Mouse (Mus musculus) heart, adult 2 months (tissue): ENCODE results near the gene Kdm5b. TPM values are rescaled to one million over a fixed set of nuclear protein-coding genes. Genes with fewer than 3 reads are reported as not detected.

ENCODE experiments used
- DNase-seq, 2 experiments: peaks; one replicate each; pipeline ENCODE4 v3.0.0; 2021
- H3K27ac ChIP-seq: fragments of 200-600 bp; 2 replicates; pipeline ENCODE4 v1.8.1; 2022
- H3K27me3 ChIP-seq: fragments of 200-500 bp; 2 replicates; pipeline ENCODE4 v1.6.1; 2012; ENCODE audit warnings: mild to moderate bottlenecking, low read length, inconsistent platforms, mixed read lengths; ENCODE audit not compliant: control insufficient read depth, insufficient read depth
- H3K36me3 ChIP-seq: fragments of 200-500 bp; 2 replicates; pipeline ENCODE4 v1.6.1; 2012; ENCODE audit warnings: low read length, inconsistent platforms; ENCODE audit not compliant: control insufficient read depth, insufficient read depth
- H3K4me1 ChIP-seq: fragments of 200-500 bp; 2 replicates; pipeline ENCODE4 v1.6.1; 2011; ENCODE audit warnings: low read length; ENCODE audit not compliant: control insufficient read depth, insufficient read depth
- H3K4me3 ChIP-seq: fragments of 200-600 bp; 2 replicates; pipeline ENCODE4 v1.8.1; 2022
- H3K79me2 ChIP-seq: fragments of 200-500 bp; replicated peaks from 2 replicates; pipeline ENCODE4 v1.6.1; 2012; ENCODE audit warnings: mild to moderate bottlenecking, inconsistent platforms, low read length, moderate library complexity, mixed read lengths; ENCODE audit not compliant: control insufficient read depth, insufficient read depth
- H3K9ac ChIP-seq: fragments of 200-500 bp; 2 replicates; pipeline ENCODE4 v1.6.1; 2012; ENCODE audit warnings: low read depth, mild to moderate bottlenecking, control low read depth, inconsistent platforms, low read length, mixed read lengths
- CTCF ChIP-seq: fragments of 200-600 bp; IDR thresholded peaks from 2 replicates; pipeline ENCODE4 v1.8.1; 2022; ENCODE audit warnings: antibody characterized with exemption, mild to moderate bottlenecking, moderate library complexity
- EP300 ChIP-seq: fragments of 200-500 bp; IDR thresholded peaks from 2 replicates; pipeline ENCODE4 v1.6.1; 2011; ENCODE audit warnings: low read depth, low read length, control low read depth; ENCODE audit not compliant: insufficient read depth
- POLR2A ChIP-seq: fragments of 200-500 bp; IDR thresholded peaks from 2 replicates; pipeline ENCODE4 v1.6.1; 2011; ENCODE audit warnings: mild to moderate bottlenecking, low read depth, low read length, control low read depth; ENCODE audit not compliant: insufficient read depth
- WGBS: fragments of 180-500 bp; shearing (Covaris S2); methylation state at CpG from one replicate; pipeline ENCODE4 v1.1.7; 2018; 5-methylcytosine and 5-hydroxymethylcytosine counted together
- intact Hi-C: fragments of 180-260 bp; cut with DNase I; formaldehyde crosslinking; loops from one replicate; pipeline ENCODE4 v1.15.1; 2025
- polyA plus RNA-seq: library from polyadenylated mRNA; depleted of rRNA; stranded (reverse); fragments of >200 nt; gene quantifications from 2 replicates; pipeline ENCODE4 v1.2.3, GENCODE M21; 2012
- total RNA-seq, 2 experiments: library from RNA; stranded (reverse); gene quantifications; 2 replicates each; pipeline ENCODE4 v1.2.3; 2021

The Kdm5b gene
- total and polyA plus RNA-seq, 3 experiments = 3.3 to 13.2 (median 11.6) TPM

GRCm38 (mm10) chr1:134570171-134570570 is 10.2 kb downstream of the Kdm5b start:
- H3K4me3 ChIP-seq = no peak overlapping the region
- 90% methylated on average over 9 of the region's 9 CpGs for WGBS
- H3K9ac ChIP-seq = no peak overlapping the region
- no peak for TF ChIP-seq CTCF
- H3K4me1 ChIP-seq = peaks cover 4% of the 10 kb centered on the region
- H3K27me3 ChIP-seq = no peaks in the 10 kb centered on the region
- peaks cover 2% of the 10 kb centered on the region; the same call in 1 of the 2 replicates for H3K36me3 ChIP-seq
- DNase-seq = no peak
- peaks cover 5% of the 10 kb centered on the region for H3K79me2 ChIP-seq
- intact Hi-C loops = no loop called here
- no peak overlapping the region for H3K27ac ChIP-seq

- Histone ChIP-seq H3K79me2 (peaks cover 5% of the 10 kb centered on the region), H3K36me3 (peaks cover 2% of the 10 kb centered on the region; the same call in 1 of the 2 replicates), H3K4me3 (no peak overlapping the region), H3K4me1 (peaks cover 4% of the 10 kb centered on the region), H3K27me3 (no peaks in the 10 kb centered on the region), H3K9ac (no peak overlapping the region), H3K27ac (no peak overlapping the region)
- no peak for DNase-seq
- intact Hi-C loops = no loop called here
- WGBS = 41% methylated on average over 3 of the region's 3 CpGs
- TF ChIP-seq EP300 = no peak
- TF ChIP-seq POLR2A = no peak
- no peak for TF ChIP-seq CTCF
These were observed 10.7 kb downstream of the Kdm5b start for GRCm38 (mm10) chr1:134570631-134571030.

GRCm38 (mm10) chr1:134573300-134573931 is 13.4 kb downstream of the Kdm5b start:
- Histone ChIP-seq H3K4me1 (peaks cover 4% of the 10 kb centered on the region), H3K27ac (no peak overlapping the region), H3K9ac (no peak overlapping the region), H3K36me3 (peaks cover 2% of the 10 kb centered on the region; the same call in 1 of the 2 replicates), H3K27me3 (no peaks in the 10 kb centered on the region), H3K79me2 (peaks cover 2% of the 10 kb centered on the region), H3K4me3 (no peak overlapping the region)
- TF ChIP-seq EP300 = no peak
- no peak for TF ChIP-seq CTCF
- no peak for TF ChIP-seq POLR2A
- WGBS = 46% methylated on average over 1 of the region's 1 CpGs
- intact Hi-C loops = no loop called here
- DNase-seq = no peak

GRCm38 (mm10) chr1:134573932-134574315 is 14.0 kb downstream of the Kdm5b start:
- WGBS = 76% methylated on average over 5 of the region's 5 CpGs
- Histone ChIP-seq H3K36me3 (peaks cover 2% of the 10 kb centered on the region; the same call in 1 of the 2 replicates), H3K4me3 (no peak overlapping the region), H3K4me1 (peaks cover 4% of the 10 kb centered on the region), H3K27me3 (no peaks in the 10 kb centered on the region), H3K9ac (no peak overlapping the region), H3K79me2 (peaks cover 2% of the 10 kb centered on the region), H3K27ac (no peak overlapping the region)
- no peak for DNase-seq
- TF ChIP-seq EP300 (no peak), POLR2A (no peak), CTCF (no peak)
- intact Hi-C loops = no loop called here

GRCm38 (mm10) chr1:134577384-134578120 is 17.6 kb downstream of the Kdm5b start:
- 82% methylated on average over 6 of the region's 6 CpGs for WGBS
- TF ChIP-seq POLR2A (no peak), EP300 (no peak), CTCF (no peak)
- intact Hi-C loops = no loop called here

GRCm38 (mm10) chr1:134580796-134581195 is 20.8 kb downstream of the Kdm5b start:
- H3K4me3 ChIP-seq = no peak overlapping the region
- no peak overlapping the region for H3K9ac ChIP-seq
- H3K4me1 ChIP-seq = peaks cover 3% of the 10 kb centered on the region
- no peaks in the 10 kb centered on the region for H3K27me3 ChIP-seq
- TF ChIP-seq POLR2A (no peak), EP300 (no peak), CTCF (no peak)
- peaks cover 4% of the 10 kb centered on the region for H3K36me3 ChIP-seq
- intact Hi-C loops = no loop called here
- DNase-seq = no peak
- WGBS = 91% methylated on average over 2 of the region's 2 CpGs
- H3K79me2 ChIP-seq = peaks cover 3% of the 10 kb centered on the region
- H3K27ac ChIP-seq = no peak overlapping the region

More at GRCm38 (mm10) chr1:134577384-134578120, 17.6 kb downstream of the Kdm5b start:
- peaks cover 5% of the 10 kb centered on the region for H3K79me2 ChIP-seq
- peaks cover 3% of the 10 kb centered on the region for H3K4me1 ChIP-seq
- H3K36me3 ChIP-seq = no peaks in the 10 kb centered on the region; the same call in 1 of the 2 replicates
- H3K27me3 ChIP-seq = no peaks in the 10 kb centered on the region
- no peak for DNase-seq
- H3K9ac ChIP-seq = no peak overlapping the region
- no peak overlapping the region for H3K4me3 ChIP-seq
- H3K27ac ChIP-seq = no peak overlapping the region
